Mouse (Mus musculus) spleen, adult 18-20 months (tissue): ENCODE measurements around the gene Sptlc2.

Experiments
- DNase-seq, 2 experiments: peaks; one replicate each; pipeline ENCODE4 v3.0.0; 2022; ENCODE audit warnings: mixed read lengths in 2 of 2

The Sptlc2 gene

GRCm38 (mm10) chr12:87274853-87275831 lies 113.0 kb downstream of the Sptlc2 start:
- DNase-seq: no peak

GRCm38 (mm10) chr12:87267682-87268081 lies 120.5 kb downstream of the Sptlc2 start:
- no peak for DNase-seq

GRCm38 (mm10) chr12:87266827-87267603 lies 121.1 kb downstream of the Sptlc2 start:
- DNase-seq: no peak

GRCm38 (mm10) chr12:87266108-87266826 lies 121.9 kb downstream of the Sptlc2 start, which contains the start of the genes Vipas39 and Ahsa1:
Gene Vipas39 (minus strand): TSS chr12:87266256.
Gene Ahsa1 (plus strand): TSS chr12:87266479.
- peak; percentile 76 to 77 for DNase-seq

GRCm38 (mm10) chr12:87265444-87265843 lies 122.7 kb downstream of the Sptlc2 start:
- DNase-seq: no peak

- DNase-seq: no peak
Observed at GRCm38 (mm10) chr12:87260562-87260961, 127.6 kb downstream of the Sptlc2 start.

GRCm38 (mm10) chr12:87256629-87257028 lies 131.5 kb downstream of the Sptlc2 start:
- no peak for DNase-seq
